Mouse (Mus musculus): ENCODE measurements around the gene Ptges3l.
"Not testable (repeated sequence)": the region's sequence is repeated elsewhere in the genome, so short reads cannot be mapped to it uniquely, and the experiment has no call there.

The Ptges3l gene

GRCm38 (mm10) chr11:101420148-101420547 is 5.0 kb downstream of the Ptges3l start:
- in situ Hi-C loops (cut with MseI, MboI), result no loop called here

- in situ Hi-C loops (cut with MseI, MboI), result no loop called here
Measured at GRCm38 (mm10) chr11:101419610-101420009, 5.5 kb downstream of the Ptges3l start.

- in situ Hi-C loops (cut with MseI, MboI), result no loop called here
Measured at GRCm38 (mm10) chr11:101418991-101419390, 6.1 kb downstream of the Ptges3l start.

- in situ Hi-C loops (cut with MseI, MboI), result no loop called here
Measured at GRCm38 (mm10) chr11:101417101-101417855, 7.9 kb downstream of the Ptges3l start, which contains the start of gene Aarsd1. TSS of gene Aarsd1 (minus strand) at chr11:101417615.

- in situ Hi-C loops (cut with MseI, MboI), result no loop called here
Measured at GRCm38 (mm10) chr11:101416433-101417100, 8.6 kb downstream of the Ptges3l start.

- in situ Hi-C loops (cut with MseI, MboI), result no loop called here
Measured at GRCm38 (mm10) chr11:101415306-101415705, 9.8 kb downstream of the Ptges3l start.

GRCm38 (mm10) chr11:101395110-101395509 is 30.0 kb downstream of the Ptges3l start:
- in situ Hi-C loops (cut with MseI, MboI), result loop anchor here in 1 of 2 experiments (5.0 kb wide), 1 partner anchor 73 kb away; no protein-coding TSS in a partner anchor

- in situ Hi-C loops (cut with MseI, MboI), result no loop called here
Measured at GRCm38 (mm10) chr11:101381817-101382216, 43.3 kb downstream of the Ptges3l start.

- in situ Hi-C loops (cut with MseI, MboI), result no loop called here
Measured at GRCm38 (mm10) chr11:101378926-101379325, 46.2 kb downstream of the Ptges3l start.

GRCm38 (mm10) chr11:101378196-101378595 is 46.9 kb downstream of the Ptges3l start:
- in situ Hi-C loops (cut with MseI, MboI), result not testable (repeated sequence)

GRCm38 (mm10) chr11:101374421-101374938 is 50.7 kb downstream of the Ptges3l start:
- in situ Hi-C loops (cut with MseI, MboI), result no loop called here

GRCm38 (mm10) chr11:101370141-101370540 is 55.0 kb downstream of the Ptges3l start:
- in situ Hi-C loops (cut with MseI, MboI), result no loop called here

Measured in mouse trophoblast stem cell (cell line).